Mouse (Mus musculus) myocyte (in vitro differentiated cells): Measurements from ENCODE around the gene Phyhd1. TPM values are rescaled to one million over a fixed set of nuclear protein-coding genes. Genes with fewer than 3 reads are reported as not detected.

Experiments
- H3K27me3 ChIP-seq: one replicate; pipeline ENCODE4 v1.6.1; 2011; ENCODE audit not compliant: control insufficient read depth, insufficient read depth, insufficient read length
- H3K36me3 ChIP-seq: one replicate; pipeline ENCODE4 v1.6.1; 2011; ENCODE audit not compliant: control insufficient read depth, insufficient read depth
- H3K4me2 ChIP-seq: one replicate; pipeline ENCODE4 v1.6.1; 2011; ENCODE audit warnings: low read depth, control low read depth
- H3K4me3 ChIP-seq: one replicate; pipeline ENCODE4 v1.5.1; 2011; ENCODE audit warnings: mild to moderate bottlenecking, control low read depth, moderate library complexity
- H3K79me2 ChIP-seq: one replicate; pipeline ENCODE4 v1.6.1; 2011; ENCODE audit not compliant: control insufficient read depth, insufficient read depth
- H3ac ChIP-seq: one replicate; pipeline ENCODE4 v1.6.1; 2011; ENCODE audit not compliant: control insufficient read depth, insufficient read length
- CEBPB ChIP-seq: IDR thresholded peaks from 2 replicates; pipeline ENCODE4 v1.6.1; 2011; ENCODE audit warnings: mild to moderate bottlenecking, moderate library complexity; ENCODE audit not compliant: poor library complexity, insufficient read depth, severe bottlenecking
- E2F4 ChIP-seq: IDR thresholded peaks from one replicate; pipeline ENCODE4 v1.6.1; 2011; ENCODE audit warnings: mild to moderate bottlenecking, control low read depth, moderate library complexity; ENCODE audit not compliant: insufficient read depth
- MAX ChIP-seq: IDR thresholded peaks from one replicate; pipeline ENCODE4 v1.6.1; 2011; ENCODE audit warnings: low read depth, mild to moderate bottlenecking, control low read depth
- MYOD1 ChIP-seq, 3 experiments: IDR thresholded peaks; one replicate each; pipeline ENCODE4 v1.6.1; 2011; ENCODE audit warnings: control low read depth in 2 of 3, low read depth in 2 of 3, mild to moderate bottlenecking in 2 of 3, moderate library complexity in 1 of 3; ENCODE audit not compliant: insufficient read length in 2 of 3, control insufficient read depth in 1 of 3
- MYOG ChIP-seq, 3 experiments: IDR thresholded peaks; one replicate each; pipeline ENCODE4 v1.6.1; 2011; ENCODE audit warnings: control low read depth in 2 of 3, low read depth in 2 of 3, mild to moderate bottlenecking in 2 of 3; ENCODE audit not compliant: insufficient read length in 2 of 3, control insufficient read depth in 1 of 3, insufficient read depth in 1 of 3
- POLR2A ChIP-seq: IDR thresholded peaks from one replicate; pipeline ENCODE4 v1.6.1; 2011; ENCODE audit warnings: low read depth, mild to moderate bottlenecking, control low read depth, moderate library complexity; ENCODE audit not compliant: insufficient read length
- POLR2AphosphoS2 ChIP-seq: IDR thresholded peaks from one replicate; pipeline ENCODE4 v1.6.1; 2011; ENCODE audit warnings: low read depth, control low read depth; ENCODE audit not compliant: insufficient read length
- REST ChIP-seq: IDR thresholded peaks from one replicate; pipeline ENCODE4 v1.6.1; 2011; ENCODE audit warnings: mild to moderate bottlenecking, control low read depth, moderate library complexity; ENCODE audit not compliant: insufficient read depth, insufficient read length
- SRF ChIP-seq: IDR thresholded peaks from one replicate; pipeline ENCODE4 v1.6.1; 2011; ENCODE audit warnings: low read depth; ENCODE audit not compliant: control insufficient read depth, insufficient read length
- TCF12 ChIP-seq: IDR thresholded peaks from one replicate; pipeline ENCODE4 v1.6.1; 2011; ENCODE audit warnings: mild to moderate bottlenecking, control low read depth; ENCODE audit not compliant: poor library complexity, insufficient read depth, severe bottlenecking
- TCF3 ChIP-seq: IDR thresholded peaks from one replicate; pipeline ENCODE4 v1.6.1; 2011; ENCODE audit warnings: low read depth, control low read depth; ENCODE audit not compliant: insufficient read length
- USF1 ChIP-seq: IDR thresholded peaks from one replicate; pipeline ENCODE4 v1.6.1; 2011; ENCODE audit warnings: low read depth, mild to moderate bottlenecking, control low read depth, moderate library complexity
- polyA plus RNA-seq: library from polyadenylated mRNA; unstranded; fragments of >200 nt; fragmentation: generic; extraction: Trizol; gene quantifications from one replicate; pipeline ENCODE4 v1.2.1, GENCODE M21; 2012; ENCODE audit warnings: missing spikeins

Phyhd1 gene
- polyA plus RNA-seq, 1 experiment = 14.7 TPM

- no peaks in the 10 kb centered on the region for H3K79me2 ChIP-seq
- H3ac ChIP-seq = no peak overlapping the region
- H3K36me3 ChIP-seq = peaks cover 56% of the 10 kb centered on the region
- H3K4me2 ChIP-seq = no peak overlapping the region
- no peak for TF ChIP-seq CEBPB
- H3K4me3 ChIP-seq = no peak overlapping the region
- no peaks in the 10 kb centered on the region for H3K27me3 ChIP-seq
Observed at GRCm38 (mm10) chr2:30299525-30299924, 33.5 kb downstream of the Phyhd1 start.

DNA sequence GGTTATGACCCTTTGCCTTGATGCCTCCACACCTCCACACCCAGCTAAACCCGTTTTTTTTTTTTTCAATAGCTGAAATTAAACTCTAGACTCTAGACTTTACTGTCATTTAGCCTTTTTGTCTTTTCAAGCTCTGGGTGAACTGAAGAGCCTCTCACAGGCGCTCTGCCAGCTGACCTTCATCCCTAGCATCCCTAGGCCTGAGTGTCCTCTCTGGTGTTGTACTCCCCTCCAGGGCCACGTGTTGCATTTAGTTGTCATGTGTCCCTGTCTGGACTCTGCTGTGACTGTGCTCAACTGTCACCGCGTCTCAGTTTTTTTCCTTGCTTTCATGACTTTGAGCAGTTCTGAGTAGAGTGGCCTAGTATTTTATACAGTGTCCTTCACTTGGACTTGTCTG is 34.0 kb downstream of the Phyhd1 start:
- H3K4me2 ChIP-seq = no peak overlapping the region
- H3K79me2 ChIP-seq = no peaks in the 10 kb centered on the region
- no peak for TF ChIP-seq CEBPB
- TF ChIP-seq POLR2A = no peak
- no peak for TF ChIP-seq MAX
- TF ChIP-seq USF1 = no peak
- TF ChIP-seq TCF12 = no peak
- TF ChIP-seq POLR2AphosphoS2 = no peak
- TF ChIP-seq SRF = no peak
- TF ChIP-seq MYOG (IDR thresholded peaks at IDR 0.05; ENCODE audit: control insufficient read depth in 1 of 3, insufficient read depth in 1 of 3, insufficient read length in 2 of 3, low read depth in 2 of 3) = no peak
- no peak for TF ChIP-seq REST
- no peak for TF ChIP-seq MYOD1 (IDR thresholded peaks at IDR 0.05; ENCODE audit: control insufficient read depth in 1 of 3, insufficient read length in 2 of 3, low read depth in 2 of 3)
- H3ac ChIP-seq = no peak overlapping the region
- no peak overlapping the region for H3K4me3 ChIP-seq
- H3K27me3 ChIP-seq = no peaks in the 10 kb centered on the region
- H3K36me3 ChIP-seq = peaks cover 57% of the 10 kb centered on the region

GRCm38 (mm10) chr2:30306087-30306486 is 40.1 kb downstream of the Phyhd1 start:
- Histone ChIP-seq H3K4me2 (no peak overlapping the region), H3ac (no peak overlapping the region), H3K79me2 (no peaks in the 10 kb centered on the region), H3K27me3 (no peaks in the 10 kb centered on the region), H3K4me3 (no peak overlapping the region), H3K36me3 (peaks cover 62% of the 10 kb centered on the region)
- TF ChIP-seq SRF = no peak
- no peak for TF ChIP-seq CEBPB
- TF ChIP-seq MAX = no peak
- no peak for TF ChIP-seq USF1
- no peak for TF ChIP-seq POLR2A
- TF ChIP-seq POLR2AphosphoS2 = no peak
- TF ChIP-seq MYOD1 (IDR thresholded peaks at IDR 0.05; ENCODE audit: control insufficient read depth in 1 of 3, insufficient read length in 2 of 3, low read depth in 2 of 3) = no peak
- no peak for TF ChIP-seq REST
- no peak for TF ChIP-seq MYOG (IDR thresholded peaks at IDR 0.05; ENCODE audit: control insufficient read depth in 1 of 3, insufficient read depth in 1 of 3, insufficient read length in 2 of 3, low read depth in 2 of 3)
- TF ChIP-seq TCF3 = no peak
- no peak for TF ChIP-seq TCF12
- TF ChIP-seq E2F4 = no peak

DNA sequence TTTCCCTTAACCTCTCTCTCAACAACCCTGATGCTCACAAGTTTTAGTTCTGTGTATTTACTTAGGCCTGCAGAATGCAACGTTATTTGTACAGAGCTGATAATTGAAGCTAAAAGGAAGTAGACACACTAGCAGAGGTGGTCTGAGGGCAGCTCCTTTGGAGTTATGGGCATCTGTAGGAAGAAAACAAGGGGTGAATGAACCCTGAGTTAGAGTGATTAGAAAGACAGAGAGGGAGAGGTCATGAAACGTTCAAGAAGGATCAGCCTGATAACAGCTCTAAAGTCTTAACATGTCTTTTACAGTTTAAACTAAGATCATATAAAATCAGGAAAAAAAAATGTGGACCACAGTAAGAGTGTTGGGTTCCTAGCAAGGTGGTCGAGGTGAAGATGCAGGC is 43.3 kb downstream of the Phyhd1 start:
- Histone ChIP-seq H3ac (no peak overlapping the region), H3K4me3 (no peak overlapping the region), H3K36me3 (peaks cover 51% of the 10 kb centered on the region), H3K4me2 (no peak overlapping the region), H3K27me3 (no peaks in the 10 kb centered on the region), H3K79me2 (no peaks in the 10 kb centered on the region)
- no peak for TF ChIP-seq USF1
- no peak for TF ChIP-seq MYOD1 (IDR thresholded peaks at IDR 0.05; ENCODE audit: control insufficient read depth in 1 of 3, insufficient read length in 2 of 3, low read depth in 2 of 3)
- TF ChIP-seq E2F4 = no peak
- no peak for TF ChIP-seq POLR2AphosphoS2
- no peak for TF ChIP-seq MAX
- TF ChIP-seq MYOG (IDR thresholded peaks at IDR 0.05; ENCODE audit: control insufficient read depth in 1 of 3, insufficient read depth in 1 of 3, insufficient read length in 2 of 3, low read depth in 2 of 3) = no peak
- TF ChIP-seq TCF3 = no peak
- no peak for TF ChIP-seq CEBPB
- TF ChIP-seq TCF12 = no peak
- no peak for TF ChIP-seq SRF
- TF ChIP-seq REST = no peak
- TF ChIP-seq POLR2A = no peak

DNA sequence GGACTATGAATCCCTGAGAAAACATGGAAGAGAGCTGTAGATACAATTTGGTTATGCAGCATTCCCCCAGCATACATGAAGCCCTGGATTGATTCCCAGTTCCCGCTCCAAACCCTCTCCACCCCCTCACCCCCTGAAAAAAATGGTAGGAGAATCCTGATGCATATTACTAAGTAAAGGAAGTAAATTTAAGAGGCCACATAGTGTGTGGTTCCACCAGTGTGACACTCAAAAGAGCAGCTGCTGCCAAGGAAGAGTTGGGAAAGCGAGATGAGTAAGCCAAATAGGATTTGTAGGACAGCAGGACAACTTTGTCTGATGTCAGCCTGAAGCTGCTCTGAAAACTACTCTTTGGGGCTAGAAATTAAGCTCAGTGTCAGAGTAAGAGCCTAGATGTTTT is 45.5 kb downstream of the Phyhd1 start:
- H3K36me3 ChIP-seq = peaks cover 56% of the 10 kb centered on the region
- H3K79me2 ChIP-seq = no peaks in the 10 kb centered on the region
- H3K4me3 ChIP-seq = no peak overlapping the region
- H3K4me2 ChIP-seq = no peak overlapping the region
- no peak overlapping the region for H3ac ChIP-seq
- no peaks in the 10 kb centered on the region for H3K27me3 ChIP-seq
- TF ChIP-seq E2F4 (no peak), REST (no peak), MYOD1 (IDR thresholded peaks at IDR 0.05; ENCODE audit: control insufficient read depth in 1 of 3, insufficient read length in 2 of 3, low read depth in 2 of 3) (no peak), CEBPB (no peak), MYOG (IDR thresholded peaks at IDR 0.05; ENCODE audit: control insufficient read depth in 1 of 3, insufficient read depth in 1 of 3, insufficient read length in 2 of 3, low read depth in 2 of 3) (no peak), SRF (no peak), USF1 (no peak), TCF3 (no peak), POLR2A (no peak), MAX (no peak), TCF12 (no peak), POLR2AphosphoS2 (no peak)
